Mouse (Mus musculus): ENCODE measurements at regions not wholly inside any gene's neighbourhood (a gene's known extent, or its start where the extent isn't known, plus 50 kb on each side); places are given as distances from the start of the nearest gene placed in this dataset.

DNA sequence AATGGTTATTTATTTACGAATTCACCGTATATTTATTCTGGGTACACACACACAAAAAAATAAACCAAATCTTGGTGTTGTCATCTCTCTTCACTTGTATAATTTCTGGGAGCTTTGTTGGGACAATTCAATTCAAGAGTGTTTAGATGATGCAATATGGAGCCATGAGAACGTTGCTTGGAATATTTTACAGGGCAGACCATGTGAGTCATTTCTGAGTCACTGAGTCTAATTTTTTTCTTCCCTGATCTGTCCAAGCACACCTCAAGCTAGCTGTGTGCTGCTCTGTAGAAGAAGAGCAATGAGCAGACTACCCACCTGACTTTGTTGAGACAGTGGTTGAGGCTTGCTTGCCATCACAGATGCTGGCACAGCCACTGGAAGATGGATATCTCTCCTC is 410.8 kb downstream of the Med10 start:
- TF ChIP-seq CTCF (IDR thresholded peaks at IDR 0.05; ENCODE audit: low read depth) (no peak), EP300 (optimal IDR thresholded peaks at IDR 0.05) (no peak)

Data from stomach, postnatal 0 days (tissue).